Mouse (Mus musculus) B cell, adult 2 months (primary cell): ENCODE results near the gene Cnpy2.
A peak's percentile ranks its signal among the peaks of the same experiment; 100 is the strongest.
"Not testable (repeated sequence)": the region's sequence is repeated elsewhere in the genome, so short reads cannot be mapped to it uniquely, and the experiment has no call there.

Source experiments
- DNase-seq, 2 experiments: peaks; one replicate each; pipeline ENCODE4 v3.0.0; 2022

Gene Cnpy2

DNA sequence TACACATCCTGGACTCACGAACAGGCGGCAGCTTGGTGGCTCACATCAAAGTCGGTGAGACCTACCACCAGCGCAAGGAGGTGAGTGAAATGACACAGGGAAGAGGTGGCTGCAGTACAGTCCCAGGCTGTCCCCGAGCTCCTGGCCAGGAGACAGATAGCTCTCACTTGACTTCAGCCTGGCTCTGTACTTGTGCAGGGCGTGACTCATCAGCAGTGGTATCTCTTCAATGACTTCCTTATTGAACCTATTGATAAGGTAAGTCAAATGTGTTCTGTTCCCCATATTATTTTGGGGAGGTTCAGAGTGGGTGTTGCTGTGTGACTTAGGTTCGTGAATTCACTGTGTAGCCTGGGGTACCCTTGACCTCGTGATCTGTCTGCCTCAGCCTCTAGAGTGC lies 6.7 kb upstream of the Cnpy2 start:
- DNase-seq: no peak

GRCm38 (mm10) chr10:128321641-128322040 lies 618 bp upstream of the Cnpy2 start:
- DNase-seq: no peak

DNA sequence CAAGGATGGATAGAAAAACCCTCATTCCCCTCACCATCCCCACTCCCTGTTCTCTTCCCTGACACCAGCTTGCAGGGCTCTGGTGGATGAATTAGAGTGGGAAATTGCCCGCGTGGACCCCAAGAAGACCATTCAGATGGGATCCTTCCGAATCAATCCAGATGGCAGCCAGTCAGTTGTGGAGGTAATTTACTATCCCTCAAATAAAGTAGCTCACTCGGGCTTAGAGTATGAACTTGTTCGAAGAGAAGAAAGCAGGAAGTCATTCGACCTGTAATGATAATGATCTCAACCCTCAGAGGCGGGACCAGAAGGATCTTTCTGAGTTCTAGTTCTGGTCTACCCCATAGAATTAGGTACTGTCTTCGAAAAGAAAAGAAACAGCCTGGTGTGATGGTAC lies 1.3 kb downstream of the Cnpy2 start:
- DNase-seq: no peak

DNA sequence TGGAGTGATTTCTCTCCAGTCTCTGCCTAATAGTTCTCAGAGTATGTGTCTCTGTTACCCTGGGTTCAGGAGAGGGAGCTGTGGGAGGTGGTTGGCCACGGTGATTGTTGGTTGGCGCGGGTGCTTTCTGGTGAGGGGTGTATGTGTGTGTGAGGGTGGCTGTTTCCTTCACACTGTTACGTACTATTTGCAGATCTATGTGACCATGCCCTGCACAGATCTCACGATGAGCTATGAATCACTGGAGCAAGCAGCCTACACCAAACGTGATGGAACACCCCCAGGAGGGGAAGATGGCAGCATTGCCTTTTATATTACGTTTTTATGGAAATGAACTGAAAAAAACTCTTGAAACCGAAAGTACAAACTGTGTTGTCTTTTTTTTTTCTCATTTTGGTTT lies 4.6 kb downstream of the Cnpy2 start:
- no peak for DNase-seq

DNA sequence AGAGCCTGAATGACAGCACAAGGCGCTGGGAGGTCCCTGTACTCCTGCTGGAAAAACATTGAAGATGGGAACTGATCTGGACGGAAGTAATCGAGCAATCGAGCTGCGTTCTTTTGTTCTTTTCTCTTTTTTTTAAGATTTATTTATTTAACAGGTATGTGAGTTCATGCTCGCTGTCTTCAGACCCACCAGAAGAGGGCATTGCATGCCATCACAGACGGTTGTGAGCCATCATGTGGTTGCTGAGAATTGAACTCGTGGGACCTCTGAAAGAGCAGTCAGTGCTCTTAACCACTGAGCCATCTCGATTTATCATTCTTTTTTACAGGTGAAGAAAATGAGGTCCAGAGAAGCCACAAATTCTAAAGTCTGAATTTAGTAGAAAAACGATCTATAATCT lies 5.4 kb downstream of the Cnpy2 start:
- peak in 1 of 2 experiments; percentile 19 for DNase-seq

- not testable (repeated sequence) for DNase-seq
Observed at GRCm38 (mm10) chr10:128332358-128333249, 10.3 kb downstream of the Cnpy2 start.

DNA sequence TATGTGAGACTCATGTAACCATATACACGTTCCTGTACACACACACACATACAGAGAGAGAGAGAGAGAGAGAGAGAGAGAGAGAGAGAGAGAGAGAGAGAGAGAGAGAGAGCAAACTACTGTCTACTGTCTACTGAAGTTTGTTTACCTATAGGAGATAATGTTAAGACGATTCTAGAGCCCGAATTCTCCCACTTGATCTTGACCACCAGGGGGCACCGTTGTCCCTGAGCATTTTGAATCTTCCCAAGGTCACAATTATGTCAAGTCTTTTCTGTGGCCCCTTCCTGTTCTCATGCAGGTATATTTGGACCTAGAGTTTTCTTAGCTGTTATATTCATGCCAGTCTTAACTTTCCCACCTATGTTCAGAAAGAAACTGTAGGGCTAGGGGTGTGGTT lies 13.3 kb downstream of the Cnpy2 start:
- DNase-seq: peak; percentile 90 to 93

- DNase-seq: no peak
Observed at GRCm38 (mm10) chr10:128336195-128336594, 13.9 kb downstream of the Cnpy2 start.

DNA sequence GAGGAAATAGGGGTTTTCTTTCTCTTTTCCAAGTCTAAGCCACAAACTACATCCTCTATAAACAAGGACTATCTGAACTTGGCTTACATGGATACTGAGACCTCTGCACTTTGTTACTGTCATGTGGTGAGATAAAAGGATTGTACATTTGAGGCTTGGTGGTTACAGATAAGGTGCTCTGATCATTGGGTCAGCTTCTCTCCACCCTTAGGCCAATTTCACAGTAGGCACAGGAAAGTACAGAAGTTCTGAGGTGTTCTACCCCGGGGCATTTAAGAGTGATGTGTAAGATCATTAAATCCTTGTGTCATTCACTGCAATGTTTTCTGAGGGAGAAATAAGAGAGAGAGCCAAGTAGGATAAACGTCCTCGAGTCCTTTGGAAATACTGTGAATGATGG lies 14.3 kb downstream of the Cnpy2 start:
- DNase-seq: no peak

DNA sequence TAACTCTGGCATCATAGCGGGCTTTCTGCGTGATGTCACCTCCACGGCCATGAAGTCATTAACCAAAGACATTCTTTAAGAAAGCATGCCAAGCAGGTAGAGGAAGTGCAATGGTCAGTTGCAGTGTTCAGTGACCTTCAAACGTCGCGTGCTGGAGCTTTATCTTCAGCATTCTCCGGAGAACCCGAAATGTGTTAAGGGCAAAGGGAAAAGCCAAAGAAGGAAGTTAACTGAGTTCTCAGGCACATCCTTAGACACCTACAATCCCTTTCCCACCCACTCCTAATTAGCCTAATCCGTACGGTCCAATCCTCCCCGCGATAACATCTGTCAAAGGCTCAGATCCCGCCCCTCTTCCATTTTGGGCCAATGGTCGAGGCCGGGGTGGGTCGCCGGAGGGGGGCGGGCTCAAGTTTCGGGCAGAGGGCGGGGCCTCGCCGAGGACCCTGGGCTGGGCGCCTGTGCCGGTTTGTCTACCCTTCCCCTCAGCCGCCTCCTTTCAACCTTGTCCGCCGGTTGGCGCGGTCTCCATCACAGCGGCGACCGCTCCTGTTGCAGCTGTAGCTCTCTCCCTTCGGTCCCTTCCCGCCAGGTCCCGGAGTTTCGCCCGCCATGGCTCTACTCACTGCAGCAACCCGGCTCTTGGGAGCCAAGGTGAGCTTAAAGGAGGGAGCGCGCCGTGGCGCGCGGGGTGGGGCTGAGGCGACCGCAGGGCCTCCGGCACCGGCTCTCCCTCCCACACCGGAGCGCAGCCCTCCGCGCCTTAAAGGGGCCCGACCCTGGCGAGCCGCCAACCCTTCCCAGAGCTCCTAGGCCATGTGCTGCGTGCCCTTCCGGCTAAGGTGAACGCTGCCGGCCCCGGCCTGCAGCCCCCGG lies 15.3 kb downstream of the Cnpy2 start, which contains the start of gene Cs:
TSS of gene Cs (plus strand) at position 429 of the 876 bp plus-strand sequence.
- peak; percentile 96 to 97 for DNase-seq

DNA sequence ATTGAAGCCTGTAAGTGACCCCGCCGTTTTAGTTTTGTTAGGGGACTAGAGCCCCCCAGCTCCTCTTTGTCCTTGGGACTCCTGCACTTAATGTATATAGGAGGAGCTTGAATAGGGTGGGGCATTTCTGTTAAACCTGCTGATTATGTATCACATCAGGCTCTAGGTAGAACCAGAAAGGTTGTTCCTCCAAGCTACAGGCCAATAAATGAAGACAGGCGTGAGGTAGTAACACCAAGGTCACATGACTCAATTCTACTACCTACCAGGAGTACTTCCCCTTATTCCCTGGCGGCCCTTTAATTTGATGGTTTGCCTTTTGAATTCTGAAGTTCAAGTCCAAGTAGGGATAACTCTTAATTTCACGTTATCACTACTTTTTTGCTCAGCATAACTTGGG lies 16.2 kb downstream of the Cnpy2 start:
- DNase-seq: peak; percentile 43 to 44

DNA sequence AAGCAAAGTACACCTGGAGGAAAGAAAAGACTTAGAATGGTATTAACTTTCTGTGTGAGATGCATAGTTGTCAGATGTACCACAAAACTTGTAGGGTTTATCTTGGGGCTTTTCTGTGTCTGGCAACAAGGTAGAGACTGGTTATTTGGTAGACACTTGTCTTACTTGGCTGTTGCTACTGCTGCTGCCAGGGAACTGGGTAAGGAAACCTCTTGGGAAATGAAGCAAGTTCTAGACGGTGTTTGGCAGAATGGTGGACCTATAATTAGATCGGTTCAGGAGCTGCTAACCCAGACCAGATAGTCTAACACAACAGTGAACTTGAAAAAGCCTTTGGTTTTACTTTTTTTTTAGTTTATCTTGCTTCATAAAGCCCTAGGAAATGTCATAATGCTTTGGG lies 16.7 kb downstream of the Cnpy2 start:
- DNase-seq: no peak

DNA sequence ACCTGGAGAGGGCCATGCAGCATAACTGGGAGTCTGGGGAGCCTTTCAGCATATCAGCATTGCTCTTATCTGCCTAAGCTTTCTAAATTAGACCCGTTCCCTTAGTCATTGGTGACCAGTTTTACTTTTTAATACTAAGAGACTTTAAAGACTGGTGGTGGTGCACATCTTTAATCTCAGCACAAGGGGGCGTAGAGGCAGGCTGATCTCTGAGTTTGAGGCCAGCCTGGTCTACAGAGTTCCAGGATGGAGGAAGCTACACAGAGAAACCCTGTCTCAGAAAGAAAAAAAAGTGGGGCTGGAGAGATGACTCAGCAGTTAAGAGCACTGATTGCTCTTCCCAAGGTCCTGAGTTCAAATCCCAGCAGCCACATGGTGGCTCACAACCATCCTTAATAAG lies 18.0 kb downstream of the Cnpy2 start:
- DNase-seq: peak; percentile 20 to 32

GRCm38 (mm10) chr10:128343436-128343835 lies 21.2 kb downstream of the Cnpy2 start:
- no peak for DNase-seq

DNA sequence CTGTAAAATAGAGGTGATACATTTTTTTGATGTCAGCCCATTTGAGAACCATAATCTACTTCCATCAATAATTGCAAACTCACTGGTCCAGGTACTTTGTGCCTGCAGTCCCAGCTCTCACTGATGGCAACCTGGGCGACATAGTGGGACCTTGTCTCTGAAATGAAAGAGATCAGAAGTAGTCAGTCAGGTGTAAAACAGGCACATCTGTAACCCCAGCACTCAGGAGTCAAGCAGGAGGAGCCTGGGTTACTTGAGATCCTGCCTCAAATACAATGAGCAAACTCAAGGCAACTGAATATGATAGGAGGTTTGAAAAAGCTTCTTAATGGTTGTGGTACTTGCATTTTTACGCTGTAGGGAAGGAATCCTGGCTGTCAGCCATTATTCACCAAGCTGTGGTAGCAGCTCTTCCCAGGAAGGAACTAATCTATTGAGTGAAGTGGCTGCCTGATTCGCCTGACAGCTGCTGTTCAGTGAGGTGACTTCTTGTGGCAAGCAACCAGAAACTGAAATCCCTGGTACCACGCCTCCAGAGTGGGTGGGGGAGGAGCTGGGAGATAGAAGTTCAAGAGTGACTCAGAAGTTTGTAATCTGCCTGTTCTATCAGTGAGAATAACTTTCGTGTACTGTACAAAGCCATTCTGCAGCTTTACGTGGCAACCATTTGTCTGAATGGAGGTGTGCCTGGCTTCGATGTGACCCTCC lies 22.5 kb downstream of the Cnpy2 start:
- DNase-seq: peak; percentile 70 to 75

- no peak for DNase-seq
Observed at GRCm38 (mm10) chr10:128347541-128347940, 25.3 kb downstream of the Cnpy2 start.

DNA sequence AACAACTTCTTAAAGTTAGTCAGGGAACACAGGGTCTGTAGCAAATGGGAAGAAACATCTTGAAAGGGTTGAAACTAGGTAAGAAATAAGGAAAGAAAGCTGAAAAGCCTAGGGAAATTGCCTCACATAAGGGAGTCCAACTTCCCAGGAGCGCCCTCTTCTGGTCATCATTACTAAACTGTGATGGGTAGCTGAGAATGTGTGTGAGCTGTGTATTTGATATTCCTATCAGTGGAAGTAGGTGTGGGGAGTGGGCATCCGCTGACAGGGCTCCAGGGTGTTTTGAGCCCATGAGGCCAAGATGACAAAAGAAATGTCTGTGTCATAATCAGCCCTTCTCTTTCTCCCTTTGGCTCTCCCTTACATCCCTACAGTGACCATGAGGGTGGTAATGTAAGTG lies 36.5 kb downstream of the Cnpy2 start:
- DNase-seq: peak; percentile 73 to 75

DNA sequence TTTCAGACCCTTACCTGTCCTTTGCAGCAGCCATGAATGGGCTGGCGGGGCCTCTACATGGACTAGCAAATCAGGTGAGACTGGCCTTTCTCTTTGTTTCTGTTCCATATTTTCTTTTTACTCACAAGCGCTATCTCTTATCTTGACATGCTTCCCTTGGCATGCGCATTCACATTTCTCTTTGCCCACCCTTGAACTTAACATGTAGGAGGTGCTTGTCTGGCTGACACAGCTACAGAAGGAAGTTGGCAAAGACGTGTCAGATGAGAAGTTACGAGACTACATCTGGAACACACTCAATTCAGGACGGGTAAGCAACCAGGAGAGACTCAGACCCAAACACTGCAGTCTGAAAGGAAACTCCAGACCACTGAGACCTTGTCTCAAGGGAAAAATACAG lies 37.0 kb downstream of the Cnpy2 start:
- no peak for DNase-seq

- DNase-seq: no peak
Observed at GRCm38 (mm10) chr10:128361836-128362235, 39.6 kb downstream of the Cnpy2 start.

GRCm38 (mm10) chr10:128362568-128362967 lies 40.3 kb downstream of the Cnpy2 start:
- DNase-seq: peak; percentile 21 to 26

DNA sequence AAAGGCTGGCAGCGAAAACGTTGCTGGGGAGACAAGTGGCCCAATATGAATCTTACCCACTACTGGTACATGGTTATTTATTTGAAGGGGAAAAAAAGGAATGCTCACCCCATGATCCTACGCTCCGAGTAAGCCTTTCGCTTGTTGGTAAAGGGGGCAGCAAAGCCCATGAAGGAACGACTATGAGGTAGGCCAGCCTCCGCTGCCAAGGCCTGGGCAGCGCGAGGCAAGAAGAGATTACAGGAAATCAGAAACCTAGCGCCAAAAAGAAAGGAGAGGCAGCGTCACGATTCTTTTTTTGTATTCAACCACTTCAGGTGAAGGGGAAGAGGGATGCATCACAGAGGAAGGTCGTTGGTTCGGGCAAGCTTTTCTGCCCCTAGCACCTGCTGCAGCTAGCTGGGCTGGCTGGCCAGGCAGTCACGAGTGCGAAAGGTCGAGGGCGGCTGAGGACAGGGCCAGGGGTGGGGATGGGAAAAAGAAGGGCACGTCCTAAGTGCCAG lies 45.7 kb downstream of the Cnpy2 start:
- DNase-seq: no peak

DNA sequence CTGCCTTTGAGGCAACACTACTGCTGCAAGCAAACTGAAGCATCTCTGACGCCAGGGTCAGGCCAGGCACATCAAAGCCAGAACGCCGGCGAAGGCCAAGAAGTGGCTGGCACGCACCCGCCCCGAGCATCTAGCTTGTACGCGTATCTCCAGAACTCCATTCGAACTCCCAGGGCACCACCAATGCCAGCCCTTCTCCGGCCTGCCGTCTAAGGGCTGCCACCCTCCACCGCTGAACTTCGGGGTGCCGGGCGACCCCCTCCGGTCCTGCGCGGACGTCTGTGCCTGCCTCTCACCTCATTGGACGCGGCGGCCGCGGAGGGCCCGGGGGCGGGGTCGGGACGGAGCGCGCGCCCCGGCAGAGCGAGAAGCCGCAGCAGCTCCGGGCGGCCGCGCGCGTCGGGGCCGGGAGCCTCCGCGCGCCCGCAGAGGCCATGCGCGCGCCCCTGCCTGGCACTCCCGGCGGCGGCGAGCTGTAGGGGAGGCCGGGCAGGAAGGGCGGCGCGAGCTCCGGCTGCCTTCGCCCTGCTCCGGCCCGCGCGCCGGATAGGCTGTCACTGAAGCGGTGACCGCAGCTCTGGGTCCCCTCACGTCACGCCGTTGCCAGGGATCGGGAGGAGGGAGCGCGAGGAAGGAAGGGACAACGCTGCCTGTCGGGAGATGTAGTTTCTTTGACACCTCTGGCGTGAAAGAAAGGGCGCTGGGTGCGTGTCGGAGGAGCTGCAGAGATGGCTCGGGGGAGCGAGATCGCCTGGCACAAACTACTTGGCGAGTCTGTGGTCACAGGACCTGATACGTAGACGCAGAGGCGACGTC lies 46.4 kb downstream of the Cnpy2 start, which contains the start of gene Coq10a:
TSS of gene Coq10a (minus strand) at position 596 of the 816 bp plus-strand sequence.
- DNase-seq: peak; percentile 90 to 91
